Mouse (Mus musculus): ENCODE results near the gene Nbea. TPM values are rescaled to one million over a fixed set of nuclear protein-coding genes. Genes with fewer than 3 reads are reported as not detected.

Gene Nbea
- total and polyA plus RNA-seq, 3 experiments, result 0.76 TPM; not detected in 2

GRCm38 (mm10) chr3:55750445-55751065 lies 432.9 kb downstream of the Nbea start:
- Histone ChIP-seq H3K27me3 (ENCODE audit: insufficient read depth, low read length) (no peaks in the 10 kb centered on the region), H3K4me3 (ENCODE audit: low read depth, low read length) (no peak overlapping the region), H3K9me3 (replicated peaks) (peaks cover 17% of the 10 kb centered on the region), H3K4me1 (ENCODE audit: insufficient read depth, low read depth, low read length) (no peaks in the 10 kb centered on the region), H3K36me3 (replicated peaks) (no peaks in the 10 kb centered on the region)
- ATAC-seq (ENCODE audit: extremely low read depth, insufficient number of reproducible peaks, low FRiP score, poor library complexity, severe bottlenecking) (no peak), DNase-seq (ENCODE audit: low spot score) (no peak)
- TF ChIP-seq GATA2 (IDR thresholded peaks at IDR 0.05; ENCODE audit: borderline replicate concordance, low read depth, low read length) (no peak), POLR2AphosphoS5 (IDR thresholded peaks at IDR 0.05; ENCODE audit: insufficient replicate concordance, low read depth, low read length) (no peak), TAL1 (conservative IDR thresholded peaks at IDR 0.05; ENCODE audit: low read depth, low read length) (no peak), GATA1 (IDR thresholded peaks at IDR 0.05; ENCODE audit: borderline replicate concordance, low read length) (no peak), CTCF (IDR thresholded peaks at IDR 0.05; ENCODE audit: low read depth, low read length) (no peak)

- no peak for ATAC-seq (ENCODE audit: extremely low read depth, insufficient number of reproducible peaks, low FRiP score, poor library complexity, severe bottlenecking)
- Histone ChIP-seq H3K4me3 (ENCODE audit: low read depth, low read length) (no peak overlapping the region), H3K27me3 (ENCODE audit: insufficient read depth, low read length) (no peaks in the 10 kb centered on the region), H3K4me1 (ENCODE audit: insufficient read depth, low read depth, low read length) (no peaks in the 10 kb centered on the region), H3K36me3 (replicated peaks) (no peaks in the 10 kb centered on the region), H3K9me3 (replicated peaks) (peaks cover 15% of the 10 kb centered on the region)
- no peak for TF ChIP-seq GATA2 (IDR thresholded peaks at IDR 0.05; ENCODE audit: borderline replicate concordance, low read depth, low read length)
- no peak for TF ChIP-seq POLR2AphosphoS5 (IDR thresholded peaks at IDR 0.05; ENCODE audit: insufficient replicate concordance, low read depth, low read length)
- no peak for TF ChIP-seq CTCF (IDR thresholded peaks at IDR 0.05; ENCODE audit: low read depth, low read length)
- TF ChIP-seq GATA1 (IDR thresholded peaks at IDR 0.05; ENCODE audit: borderline replicate concordance, low read length), result no peak
- TF ChIP-seq TAL1 (conservative IDR thresholded peaks at IDR 0.05; ENCODE audit: low read depth, low read length), result no peak
- DNase-seq (ENCODE audit: low spot score), result no peak
Observed at GRCm38 (mm10) chr3:55743885-55744284, 439.6 kb downstream of the Nbea start.

GRCm38 (mm10) chr3:55742654-55743053 lies 440.8 kb downstream of the Nbea start:
- DNase-seq (ENCODE audit: low spot score) (no peak), ATAC-seq (ENCODE audit: extremely low read depth, insufficient number of reproducible peaks, low FRiP score, poor library complexity, severe bottlenecking) (no peak)
- Histone ChIP-seq H3K36me3 (replicated peaks) (no peaks in the 10 kb centered on the region), H3K27me3 (ENCODE audit: insufficient read depth, low read length) (no peaks in the 10 kb centered on the region), H3K9me3 (replicated peaks) (peaks cover 12% of the 10 kb centered on the region), H3K4me1 (ENCODE audit: insufficient read depth, low read depth, low read length) (no peaks in the 10 kb centered on the region), H3K4me3 (ENCODE audit: low read depth, low read length) (no peak overlapping the region)
- TF ChIP-seq POLR2AphosphoS5 (IDR thresholded peaks at IDR 0.05; ENCODE audit: insufficient replicate concordance, low read depth, low read length), result no peak
- no peak for TF ChIP-seq GATA2 (IDR thresholded peaks at IDR 0.05; ENCODE audit: borderline replicate concordance, low read depth, low read length)
- no peak for TF ChIP-seq CTCF (IDR thresholded peaks at IDR 0.05; ENCODE audit: low read depth, low read length)
- no peak for TF ChIP-seq GATA1 (IDR thresholded peaks at IDR 0.05; ENCODE audit: borderline replicate concordance, low read length)
- no peak for TF ChIP-seq TAL1 (conservative IDR thresholded peaks at IDR 0.05; ENCODE audit: low read depth, low read length)

GRCm38 (mm10) chr3:55742218-55742617 lies 441.3 kb downstream of the Nbea start:
- DNase-seq (ENCODE audit: low spot score) (no peak), ATAC-seq (ENCODE audit: extremely low read depth, insufficient number of reproducible peaks, low FRiP score, poor library complexity, severe bottlenecking) (no peak)
- TF ChIP-seq GATA1 (IDR thresholded peaks at IDR 0.05; ENCODE audit: borderline replicate concordance, low read length), result no peak
- TF ChIP-seq CTCF (IDR thresholded peaks at IDR 0.05; ENCODE audit: low read depth, low read length), result no peak
- no peak for TF ChIP-seq GATA2 (IDR thresholded peaks at IDR 0.05; ENCODE audit: borderline replicate concordance, low read depth, low read length)
- TF ChIP-seq TAL1 (conservative IDR thresholded peaks at IDR 0.05; ENCODE audit: low read depth, low read length), result no peak
- no peak for TF ChIP-seq POLR2AphosphoS5 (IDR thresholded peaks at IDR 0.05; ENCODE audit: insufficient replicate concordance, low read depth, low read length)
- Histone ChIP-seq H3K27me3 (ENCODE audit: insufficient read depth, low read length) (no peaks in the 10 kb centered on the region), H3K4me3 (ENCODE audit: low read depth, low read length) (no peak overlapping the region), H3K4me1 (ENCODE audit: insufficient read depth, low read depth, low read length) (no peaks in the 10 kb centered on the region), H3K36me3 (replicated peaks) (no peaks in the 10 kb centered on the region), H3K9me3 (replicated peaks) (peaks cover 9% of the 10 kb centered on the region)

DNA sequence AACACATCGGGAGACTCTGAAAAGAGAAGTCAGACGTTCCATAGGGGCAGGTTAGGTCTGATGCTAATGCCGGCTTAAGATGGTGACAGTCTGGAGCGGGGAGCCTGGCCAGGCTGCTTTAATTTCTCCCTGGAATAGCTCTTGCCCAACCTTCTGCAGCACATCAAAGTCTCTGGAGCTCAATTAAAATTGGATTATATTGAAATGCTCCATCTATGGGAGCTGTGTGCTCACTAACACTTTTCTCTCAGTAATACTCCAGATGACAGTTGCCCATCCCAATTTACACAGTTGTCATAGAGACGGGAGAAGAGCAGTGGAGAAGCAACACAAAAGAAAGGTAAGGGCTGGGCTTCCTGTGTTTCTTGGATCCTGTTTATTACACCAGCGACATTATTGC lies 442.1 kb downstream of the Nbea start:
- ATAC-seq (ENCODE audit: extremely low read depth, insufficient number of reproducible peaks, low FRiP score, poor library complexity, severe bottlenecking), result no peak
- H3K4me3 ChIP-seq (ENCODE audit: low read depth, low read length), result no peak overlapping the region
- DNase-seq (ENCODE audit: low spot score), result no peak

DNA sequence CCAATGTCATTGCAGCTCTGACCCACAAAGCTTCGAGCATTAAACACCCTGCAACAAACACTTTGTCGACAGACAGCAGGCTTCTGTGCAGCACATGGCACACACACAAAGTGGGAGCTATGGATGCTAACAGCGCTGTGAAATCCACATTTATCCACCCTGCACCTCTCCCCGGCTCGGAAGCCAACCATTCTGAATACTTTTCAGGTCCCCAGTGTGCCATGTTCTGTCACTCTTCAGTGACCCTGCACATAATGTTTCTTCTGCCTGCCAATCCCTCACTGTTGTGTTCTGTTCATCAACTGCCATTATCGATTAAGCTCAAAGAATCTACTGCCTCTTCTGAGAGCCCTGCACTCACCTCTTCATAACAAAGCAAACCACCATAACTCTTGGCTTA lies 449.8 kb downstream of the Nbea start:
- ATAC-seq (ENCODE audit: extremely low read depth, insufficient number of reproducible peaks, low FRiP score, poor library complexity, severe bottlenecking) (no peak), DNase-seq (ENCODE audit: low spot score) (no peak)
- Histone ChIP-seq H3K27me3 (ENCODE audit: insufficient read depth, low read length) (no peaks in the 10 kb centered on the region), H3K36me3 (replicated peaks) (no peaks in the 10 kb centered on the region), H3K4me3 (ENCODE audit: low read depth, low read length) (no peak overlapping the region), H3K9me3 (replicated peaks) (peaks cover 14% of the 10 kb centered on the region), H3K4me1 (ENCODE audit: insufficient read depth, low read depth, low read length) (no peaks in the 10 kb centered on the region)
- TF ChIP-seq GATA1 (IDR thresholded peaks at IDR 0.05; ENCODE audit: borderline replicate concordance, low read length) (no peak), CTCF (IDR thresholded peaks at IDR 0.05; ENCODE audit: low read depth, low read length) (no peak), GATA2 (IDR thresholded peaks at IDR 0.05; ENCODE audit: borderline replicate concordance, low read depth, low read length) (no peak), POLR2AphosphoS5 (IDR thresholded peaks at IDR 0.05; ENCODE audit: insufficient replicate concordance, low read depth, low read length) (no peak)

More for the DNA sequence above, 442.1 kb downstream of the Nbea start:
- H3K36me3 ChIP-seq (replicated peaks), result no peaks in the 10 kb centered on the region
- peaks cover 13% of the 10 kb centered on the region for H3K9me3 ChIP-seq (replicated peaks)
- H3K4me1 ChIP-seq (ENCODE audit: insufficient read depth, low read depth, low read length), result no peaks in the 10 kb centered on the region
- TF ChIP-seq GATA2 (IDR thresholded peaks at IDR 0.05; ENCODE audit: borderline replicate concordance, low read depth, low read length) (no peak), CTCF (IDR thresholded peaks at IDR 0.05; ENCODE audit: low read depth, low read length) (no peak)
- no peaks in the 10 kb centered on the region for H3K27me3 ChIP-seq (ENCODE audit: insufficient read depth, low read length)
